Mouse (Mus musculus) intestine, embryonic 15.5 days (tissue): ENCODE measurements at regions not wholly inside any gene's neighbourhood (a gene's known extent, or its start where the extent isn't known, plus 50 kb on each side); places are given as distances from the start of the nearest gene placed in this dataset.

Experiments used
- ATAC-seq: fragments of 200-750 bp; cut with Nextera tagmentation; 2 replicates; pipeline ENCODE4 v1.8.0; 2017; ENCODE audit warnings: moderate TSS enrichment, moderate library complexity
- H3K27ac ChIP-seq: fragments of 300-500 bp; sonication (generic); 2 replicates; pipeline ENCODE4 v1.5.1; 2015; ENCODE audit warnings: mild to moderate bottlenecking, inconsistent platforms
- H3K27me3 ChIP-seq: fragments of 300-500 bp; sonication (generic); replicated peaks from 2 replicates; pipeline ENCODE4 v1.6.1; 2015; ENCODE audit warnings: inconsistent platforms
- H3K36me3 ChIP-seq: fragments of 300-500 bp; sonication (generic); 2 replicates; pipeline ENCODE4 v1.6.1; 2015; ENCODE audit warnings: inconsistent platforms
- H3K4me1 ChIP-seq: fragments of 300-500 bp; sonication (generic); replicated peaks from 2 replicates; pipeline ENCODE4 v1.6.1; 2015; ENCODE audit warnings: inconsistent platforms
- H3K4me2 ChIP-seq: fragments of 300-500 bp; sonication (generic); replicated peaks from 2 replicates; pipeline ENCODE4 v1.6.1; 2015; ENCODE audit warnings: mild to moderate bottlenecking, inconsistent platforms
- H3K4me3 ChIP-seq: fragments of 300-500 bp; sonication (generic); replicated peaks from 2 replicates; pipeline ENCODE4 v1.5.1; 2015; ENCODE audit warnings: inconsistent platforms
- H3K9ac ChIP-seq: fragments of 300-500 bp; sonication (generic); 2 replicates; pipeline ENCODE4 v1.6.1; 2015; ENCODE audit warnings: inconsistent platforms
- H3K9me3 ChIP-seq: fragments of 300-500 bp; sonication (generic); 2 replicates; pipeline ENCODE4 v1.6.1; 2016; ENCODE audit warnings: inconsistent platforms
- WGBS: fragments of 180-500 bp; shearing (Covaris S2); methylation state at CpG from one replicate; pipeline ENCODE4 v1.1.7; 2015; 5-methylcytosine and 5-hydroxymethylcytosine counted together

DNA sequence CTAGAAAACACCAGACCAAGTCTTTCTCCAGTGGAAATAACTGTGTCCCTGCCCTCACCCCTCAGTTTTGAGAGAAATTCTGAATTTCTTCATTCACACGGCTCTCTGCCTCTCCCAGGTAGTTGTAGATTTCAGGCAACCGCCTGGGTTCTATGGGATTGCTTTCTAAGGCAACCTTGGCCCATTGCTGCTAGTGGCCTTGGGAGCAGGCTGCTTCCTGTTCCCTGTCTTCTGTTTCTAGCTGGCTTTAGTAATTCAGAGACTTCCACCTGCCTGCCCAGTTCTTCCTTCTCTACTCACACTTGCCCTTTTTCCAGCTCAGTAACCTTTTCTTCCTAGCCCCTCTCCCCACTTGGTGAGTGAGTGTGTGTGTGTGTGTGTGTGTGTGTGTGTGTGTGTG, 187.1 kb downstream of the Abcc12 start:
- ATAC-seq = no peak
- no peak overlapping the region for H3K9ac ChIP-seq
- H3K27ac ChIP-seq = no peak overlapping the region
- H3K36me3 ChIP-seq = no peaks in the 10 kb centered on the region
- H3K9me3 ChIP-seq = no peaks in the 10 kb centered on the region
- WGBS = 72% methylated on average over 2 of the region's 2 CpGs
- no peak overlapping the region for H3K4me3 ChIP-seq
- H3K4me1 ChIP-seq = no peaks in the 10 kb centered on the region
- H3K27me3 ChIP-seq = no peaks in the 10 kb centered on the region
- H3K4me2 ChIP-seq = no peak overlapping the region

DNA sequence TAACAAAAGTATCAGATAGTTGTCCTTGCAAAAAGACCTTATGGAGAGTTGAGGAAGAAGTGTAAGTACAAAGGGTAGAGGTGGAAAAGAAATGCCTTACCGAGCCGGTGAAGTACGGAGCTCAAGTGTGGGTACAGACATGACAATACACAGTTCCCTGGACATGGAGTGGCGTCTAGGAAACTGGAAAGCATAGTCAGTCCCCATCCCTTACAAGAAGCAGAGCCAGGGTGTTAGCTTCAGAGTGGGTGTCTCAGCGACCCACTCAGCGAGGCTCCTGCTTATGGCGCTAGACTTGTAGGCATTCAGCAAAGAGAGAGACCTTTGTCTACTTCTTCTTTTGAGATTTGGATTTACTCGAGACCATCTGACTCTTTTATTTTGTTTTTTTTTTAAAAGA, 189.8 kb downstream of the Abcc12 start:
- no peaks in the 10 kb centered on the region for H3K9me3 ChIP-seq
- H3K9ac ChIP-seq = no peak overlapping the region
- H3K4me3 ChIP-seq = no peak overlapping the region
- no peak for ATAC-seq
- H3K27me3 ChIP-seq = no peaks in the 10 kb centered on the region
- H3K36me3 ChIP-seq = no peaks in the 10 kb centered on the region
- no peak overlapping the region for H3K27ac ChIP-seq
- no peak overlapping the region for H3K4me2 ChIP-seq
- WGBS = 91% methylated on average over 8 of the region's 8 CpGs
- H3K4me1 ChIP-seq = no peaks in the 10 kb centered on the region

DNA sequence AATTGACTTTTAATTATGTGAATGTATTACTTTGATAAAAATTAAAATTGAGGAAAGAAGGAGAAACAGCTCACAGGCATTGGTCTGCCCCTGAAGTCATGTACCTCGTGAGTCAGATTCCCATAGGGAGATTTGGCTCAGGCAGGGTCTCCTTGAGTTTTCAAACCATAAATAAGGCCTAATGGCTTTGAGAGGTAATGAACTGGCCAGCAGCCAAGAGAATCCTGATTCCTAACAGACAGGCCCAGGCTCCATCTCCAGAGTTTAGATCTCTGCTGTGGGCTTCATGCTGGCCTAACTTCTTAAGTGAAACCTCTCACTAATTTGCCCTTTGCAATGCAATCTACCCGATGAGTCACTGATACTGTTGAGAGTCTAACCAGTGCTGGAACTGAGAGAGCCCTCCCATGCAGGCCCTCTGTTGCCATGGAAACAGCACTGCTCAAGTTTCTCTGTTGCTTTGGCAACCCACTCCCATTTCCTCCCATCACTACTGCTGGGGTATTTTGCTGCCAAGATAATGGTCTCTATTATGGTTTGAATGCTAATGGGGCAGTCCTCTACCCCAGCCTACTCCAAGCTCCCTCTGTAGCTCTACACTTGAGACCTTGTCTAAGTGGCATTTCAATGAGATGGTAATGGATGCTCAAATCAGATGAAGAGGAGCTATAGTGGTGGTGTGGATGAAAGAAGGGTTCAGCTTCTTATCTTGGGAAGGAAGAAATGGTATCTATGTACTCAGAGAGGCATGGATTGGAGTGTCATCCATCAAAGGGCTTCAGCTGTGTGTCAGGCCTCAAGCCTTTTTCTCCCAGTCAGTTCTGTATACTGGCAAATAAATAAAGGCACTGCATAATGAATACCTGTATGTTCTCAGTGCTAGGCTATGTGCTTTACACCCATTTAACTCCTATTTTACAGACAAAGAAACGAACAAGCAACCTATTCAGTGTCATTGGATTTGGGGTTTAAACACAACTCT, 190.5 kb downstream of the Abcc12 start:
- Histone ChIP-seq H3K4me2 (no peak overlapping the region), H3K36me3 (no peaks in the 10 kb centered on the region), H3K4me3 (no peak overlapping the region), H3K27me3 (no peaks in the 10 kb centered on the region), H3K9me3 (no peaks in the 10 kb centered on the region), H3K9ac (no peak overlapping the region), H3K27ac (no peak overlapping the region), H3K4me1 (no peaks in the 10 kb centered on the region)
- ATAC-seq = peak; percentile 67
- WGBS = 40% methylated on average over 3 of the region's 3 CpGs

GRCm38 (mm10) chr8:86385236-86385635, 195.2 kb downstream of the Abcc12 start:
- 81% methylated on average over 7 of the region's 7 CpGs for whole genome bisulfite sequencing
- Histone ChIP-seq H3K9ac (no peak overlapping the region), H3K27ac (no peak overlapping the region), H3K9me3 (no peaks in the 10 kb centered on the region), H3K4me3 (no peak overlapping the region), H3K36me3 (no peaks in the 10 kb centered on the region), H3K27me3 (no peaks in the 10 kb centered on the region), H3K4me1 (no peaks in the 10 kb centered on the region), H3K4me2 (no peak overlapping the region)
- ATAC-seq = no peak

GRCm38 (mm10) chr8:86381977-86382376, 198.5 kb downstream of the Abcc12 start:
- H3K27me3 ChIP-seq = no peaks in the 10 kb centered on the region
- WGBS = 86% methylated on average over 10 of the region's 10 CpGs
- no peak for ATAC-seq
- H3K4me2 ChIP-seq = no peak overlapping the region
- no peak overlapping the region for H3K4me3 ChIP-seq
- H3K9me3 ChIP-seq = no peaks in the 10 kb centered on the region
- H3K9ac ChIP-seq = no peak overlapping the region
- H3K36me3 ChIP-seq = no peaks in the 10 kb centered on the region
- H3K4me1 ChIP-seq = no peaks in the 10 kb centered on the region
- H3K27ac ChIP-seq = no peak overlapping the region

GRCm38 (mm10) chr8:86368062-86368461, 212.4 kb downstream of the Abcc12 start:
- 79% methylated on average over 5 of the region's 5 CpGs for WGBS
- ATAC-seq = no peak
- H3K4me3 ChIP-seq = no peak overlapping the region

DNA sequence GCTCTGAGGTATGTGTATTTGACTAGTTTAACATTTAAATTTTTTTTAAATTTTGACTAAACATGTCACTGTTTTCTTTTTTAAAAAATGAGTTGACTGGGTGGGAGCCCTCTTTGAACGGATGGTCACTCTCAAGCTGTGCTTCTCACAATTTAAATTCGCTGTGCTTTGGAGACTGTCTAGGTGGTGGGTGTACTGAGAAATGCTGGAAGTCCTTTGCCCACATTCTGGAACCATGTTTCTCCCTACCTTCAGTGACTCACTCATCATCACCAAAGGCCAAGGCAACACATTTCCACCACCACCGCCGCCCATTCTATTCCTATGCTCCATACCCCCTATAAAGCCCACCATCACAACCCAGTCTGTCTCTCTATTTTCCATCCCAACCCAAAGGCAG, 213.8 kb downstream of the Abcc12 start:
- Histone ChIP-seq H3K4me1 (no peaks in the 10 kb centered on the region), H3K4me2 (no peak overlapping the region), H3K4me3 (no peak overlapping the region), H3K36me3 (no peaks in the 10 kb centered on the region), H3K27me3 (no peaks in the 10 kb centered on the region), H3K27ac (no peak overlapping the region), H3K9ac (no peak overlapping the region), H3K9me3 (no peaks in the 10 kb centered on the region)
- no peak for ATAC-seq
- WGBS = 94% methylated on average over 4 of the region's 4 CpGs

More at GRCm38 (mm10) chr8:86368062-86368461, 212.4 kb downstream of the Abcc12 start:
- Histone ChIP-seq H3K27me3 (no peaks in the 10 kb centered on the region), H3K36me3 (no peaks in the 10 kb centered on the region), H3K4me2 (no peak overlapping the region), H3K9ac (no peak overlapping the region), H3K9me3 (no peaks in the 10 kb centered on the region), H3K4me1 (no peaks in the 10 kb centered on the region), H3K27ac (no peak overlapping the region)

DNA sequence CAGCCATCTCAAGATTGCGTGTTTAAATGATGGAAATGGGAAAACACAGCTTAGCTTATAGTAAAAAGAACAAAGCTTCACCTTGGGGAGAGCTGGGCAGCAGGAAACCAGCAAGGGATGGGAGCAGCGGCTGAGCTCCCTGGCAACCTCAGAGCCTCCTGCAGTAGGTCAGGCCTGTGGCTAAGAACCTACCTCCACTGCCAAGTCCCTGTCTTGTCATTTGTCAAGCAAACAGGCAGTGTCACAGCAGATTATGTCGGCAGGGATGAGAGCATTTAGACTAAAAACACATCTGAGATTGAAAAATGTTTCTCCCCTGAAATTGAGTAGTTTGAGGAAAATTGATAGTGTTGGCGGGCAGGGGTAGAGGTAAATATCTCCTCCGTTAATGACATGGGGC, 214.8 kb downstream of the Abcc12 start:
- Histone ChIP-seq H3K9me3 (no peaks in the 10 kb centered on the region), H3K36me3 (no peaks in the 10 kb centered on the region), H3K4me2 (no peak overlapping the region), H3K27me3 (no peaks in the 10 kb centered on the region), H3K4me1 (no peaks in the 10 kb centered on the region), H3K9ac (no peak overlapping the region), H3K4me3 (no peak overlapping the region), H3K27ac (no peak overlapping the region)
- 83% methylated on average over 5 of the region's 5 CpGs for WGBS
- ATAC-seq = no peak

- Histone ChIP-seq H3K4me2 (no peak overlapping the region), H3K27me3 (no peaks in the 10 kb centered on the region), H3K27ac (no peak overlapping the region), H3K9me3 (no peaks in the 10 kb centered on the region), H3K9ac (no peak overlapping the region), H3K4me3 (no peak overlapping the region), H3K4me1 (no peaks in the 10 kb centered on the region), H3K36me3 (no peaks in the 10 kb centered on the region)
- WGBS = 60% methylated on average over 2 of the region's 2 CpGs
- ATAC-seq = no peak
These were observed 215.6 kb downstream of the Abcc12 start for GRCm38 (mm10) chr8:86364898-86365297.

GRCm38 (mm10) chr8:86360283-86360682, 220.2 kb downstream of the Abcc12 start:
- 57% methylated on average over 2 of the region's 2 CpGs for WGBS
- H3K9ac ChIP-seq = no peak overlapping the region
- no peak overlapping the region for H3K4me2 ChIP-seq
- no peak for ATAC-seq
- H3K9me3 ChIP-seq = no peaks in the 10 kb centered on the region
- no peak overlapping the region for H3K27ac ChIP-seq
- H3K4me1 ChIP-seq = 0 out of 2 replicates have a peak, but pooled peaks cover 2% of the 10 kb centered on the region
- no peaks in the 10 kb centered on the region for H3K27me3 ChIP-seq
- H3K36me3 ChIP-seq = no peaks in the 10 kb centered on the region
- no peak overlapping the region for H3K4me3 ChIP-seq

DNA sequence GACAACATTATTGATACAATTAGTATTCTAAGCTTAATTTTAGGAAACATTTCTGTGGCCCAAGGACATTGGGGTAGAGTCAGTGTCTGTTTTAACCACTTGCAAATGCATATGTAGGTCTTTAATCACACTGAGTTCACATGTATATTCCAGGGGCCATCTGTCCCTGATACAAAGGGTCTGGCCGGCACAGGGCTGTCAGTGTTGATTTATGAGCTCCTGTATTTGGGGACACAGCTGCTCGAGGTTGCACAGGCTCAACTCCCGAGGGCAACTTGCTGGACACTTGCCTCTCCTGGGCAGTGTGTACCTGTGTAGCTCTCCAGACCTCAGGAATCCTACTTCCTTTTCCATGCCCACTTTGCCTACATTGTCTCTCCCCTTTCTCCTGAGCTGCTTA, 221.0 kb downstream of the Abcc12 start:
- H3K27me3 ChIP-seq = no peaks in the 10 kb centered on the region
- H3K27ac ChIP-seq = no peak overlapping the region
- 0 out of 2 replicates have a peak, but pooled peaks cover 2% of the 10 kb centered on the region for H3K4me1 ChIP-seq
- no peak overlapping the region for H3K4me2 ChIP-seq
- ATAC-seq = no peak
- H3K4me3 ChIP-seq = no peak overlapping the region
- no peaks in the 10 kb centered on the region for H3K9me3 ChIP-seq
- no peaks in the 10 kb centered on the region for H3K36me3 ChIP-seq
- no peak overlapping the region for H3K9ac ChIP-seq
- 4% methylated on average over 3 of the region's 3 CpGs for WGBS

DNA sequence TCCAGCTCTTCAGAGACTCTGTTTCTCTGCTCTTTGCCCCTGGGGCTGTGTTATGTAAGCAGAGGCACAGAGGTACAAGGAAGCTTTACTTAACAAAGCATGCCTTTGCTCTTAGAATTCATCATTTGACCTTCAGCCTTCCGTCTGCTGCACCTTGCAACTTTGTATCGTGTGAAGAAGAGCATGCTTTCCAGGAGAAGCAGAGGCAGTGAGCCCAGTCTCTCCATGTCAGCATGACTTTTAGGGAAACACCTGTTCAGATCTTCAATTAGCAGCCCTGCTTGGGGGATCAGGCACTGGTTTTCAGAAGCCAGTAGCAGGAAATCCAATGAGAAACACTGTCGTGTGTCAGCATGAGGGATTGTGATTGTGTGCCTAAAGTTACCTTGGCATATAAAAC, 226.7 kb downstream of the Abcc12 start:
- Histone ChIP-seq H3K27ac (no peak overlapping the region), H3K9ac (no peak overlapping the region), H3K4me3 (no peak overlapping the region), H3K36me3 (no peaks in the 10 kb centered on the region), H3K27me3 (no peaks in the 10 kb centered on the region), H3K4me2 (no peak overlapping the region), H3K9me3 (no peaks in the 10 kb centered on the region), H3K4me1 (no peaks in the 10 kb centered on the region)
- 62% methylated on average over 3 of the region's 3 CpGs for WGBS
- ATAC-seq = no peak
